Mouse (Mus musculus) small intestine, adult 2 months (tissue): ENCODE results near the gene Ppara.

Experiments used
- CTCF ChIP-seq: fragments of 200-500 bp; IDR thresholded peaks from 2 replicates; pipeline ENCODE4 v1.5.1; 2012; ENCODE audit warnings: low read depth, mild to moderate bottlenecking, control low read depth, inconsistent platforms, low read length, moderate library complexity, mixed read lengths; ENCODE audit not compliant: insufficient replicate concordance, insufficient read length; ENCODE audit errors: extremely low read depth
- POLR2A ChIP-seq: fragments of 200-500 bp; IDR thresholded peaks from 2 replicates; pipeline ENCODE4 v1.6.1; 2012; ENCODE audit warnings: low read depth, mild to moderate bottlenecking, control low read depth, inconsistent platforms, low read length, moderate library complexity

GRCm38 (mm10) chr15:85735063-85735835, 466 bp downstream of the Ppara start:
- no peak for TF ChIP-seq CTCF
- TF ChIP-seq POLR2A: peak; percentile 43; the same call in 1 of the 2 replicates
